Mouse (Mus musculus): ENCODE measurements around the gene Gm5426. TPM values are rescaled to one million over a fixed set of nuclear protein-coding genes. Genes with fewer than 3 reads are reported as not detected.

The Gm5426 gene
- polyA plus RNA-seq, 1 experiment from 2014 or later = not detected

DNA sequence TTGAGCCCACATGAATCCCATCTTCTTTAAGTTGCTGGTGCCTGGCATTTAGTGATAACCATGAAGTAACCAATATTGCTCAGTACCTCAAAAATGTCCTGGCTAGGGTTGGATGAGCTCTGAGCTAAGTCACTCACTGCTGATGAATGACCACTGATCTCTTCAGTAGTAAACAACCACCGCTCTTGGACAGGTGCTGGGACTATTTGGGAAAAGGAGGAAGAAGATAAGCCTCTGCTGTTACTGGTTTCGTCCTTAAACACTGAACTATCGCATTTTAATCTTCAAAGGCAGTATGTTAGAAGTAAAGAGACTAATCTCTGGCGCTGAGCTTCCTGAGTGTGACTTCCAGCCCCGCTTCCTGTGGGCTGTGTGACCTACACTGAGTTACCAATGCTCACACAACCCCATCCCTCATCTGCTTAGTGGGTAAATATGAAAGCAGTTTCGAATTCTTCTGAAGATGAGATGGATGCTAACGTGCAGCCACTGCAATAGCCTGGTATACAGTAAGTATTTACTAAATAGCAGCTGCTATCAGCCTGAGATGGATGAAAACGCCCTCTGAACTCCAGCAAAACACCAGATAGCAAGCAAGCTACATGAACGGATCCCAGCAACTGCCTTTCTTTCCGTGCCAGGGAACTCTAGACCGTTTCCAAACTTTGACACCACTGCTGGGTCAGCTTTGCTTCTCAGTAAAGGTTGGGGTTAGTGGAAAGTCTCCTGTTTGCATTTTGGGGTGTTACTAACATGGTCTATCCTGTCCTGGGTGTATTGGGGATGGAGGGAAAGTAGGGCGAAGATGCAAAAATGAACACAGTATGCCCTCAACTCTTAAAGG lies 44.4 kb downstream of the Gm5426 start:
- H3K4me2 ChIP-seq = no peak overlapping the region
- no peak overlapping the region for H3K27ac ChIP-seq (replicated peaks)
- no peaks in the 10 kb centered on the region for H3K27me3 ChIP-seq (replicated peaks)
- H3K36me3 ChIP-seq = no peaks in the 10 kb centered on the region
- no peak overlapping the region for H3K9ac ChIP-seq (replicated peaks)
- H3K4me1 ChIP-seq = no peaks in the 10 kb centered on the region
- 88% methylated on average over 12 of the region's 12 CpGs for WGBS
- H3K9me3 ChIP-seq (replicated peaks) = no peaks in the 10 kb centered on the region
- no peak overlapping the region for H3K4me3 ChIP-seq (replicated peaks)
- ATAC-seq (ENCODE audit: low FRiP score) = no peak

DNA sequence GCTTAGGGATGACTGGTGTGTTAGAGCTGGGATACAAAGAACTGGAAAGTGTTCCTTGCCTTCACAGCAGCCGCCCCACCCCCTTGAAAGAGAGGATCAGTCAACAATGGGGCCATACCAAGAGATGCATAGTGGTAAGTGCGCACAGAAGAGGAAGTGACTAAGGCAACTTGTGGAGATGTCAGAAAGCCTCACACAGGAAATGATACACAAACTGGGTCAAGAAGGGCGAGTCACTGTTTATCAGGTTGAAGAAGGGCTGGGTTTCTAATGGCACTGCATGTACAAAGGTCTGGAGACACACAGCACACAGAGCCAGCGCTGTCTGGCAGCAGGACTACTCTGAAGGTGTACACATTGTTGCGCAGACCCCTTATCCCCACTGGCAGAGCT lies 45.0 kb downstream of the Gm5426 start:
- no peak for ATAC-seq (ENCODE audit: low FRiP score)
- Histone ChIP-seq H3K27me3 (replicated peaks) (no peaks in the 10 kb centered on the region), H3K4me2 (no peak overlapping the region), H3K9me3 (replicated peaks) (no peaks in the 10 kb centered on the region), H3K36me3 (no peaks in the 10 kb centered on the region), H3K4me1 (no peaks in the 10 kb centered on the region), H3K9ac (replicated peaks) (no peak overlapping the region), H3K27ac (replicated peaks) (no peak overlapping the region), H3K4me3 (replicated peaks) (no peak overlapping the region)
- 85% methylated on average over 5 of the region's 5 CpGs for WGBS

GRCm38 (mm10) chr10:96181883-96182628 lies 45.7 kb downstream of the Gm5426 start:
- H3K27me3 ChIP-seq (replicated peaks) = no peaks in the 10 kb centered on the region
- 70% methylated on average over 6 of the region's 6 CpGs for WGBS
- H3K27ac ChIP-seq (replicated peaks) = no peak overlapping the region
- H3K4me2 ChIP-seq = no peak overlapping the region
- ATAC-seq (ENCODE audit: low FRiP score) = no peak
- no peaks in the 10 kb centered on the region for H3K9me3 ChIP-seq (replicated peaks)
- H3K4me3 ChIP-seq (replicated peaks) = no peak overlapping the region
- no peak overlapping the region for H3K9ac ChIP-seq (replicated peaks)
- H3K4me1 ChIP-seq = no peaks in the 10 kb centered on the region
- H3K36me3 ChIP-seq = no peaks in the 10 kb centered on the region

DNA sequence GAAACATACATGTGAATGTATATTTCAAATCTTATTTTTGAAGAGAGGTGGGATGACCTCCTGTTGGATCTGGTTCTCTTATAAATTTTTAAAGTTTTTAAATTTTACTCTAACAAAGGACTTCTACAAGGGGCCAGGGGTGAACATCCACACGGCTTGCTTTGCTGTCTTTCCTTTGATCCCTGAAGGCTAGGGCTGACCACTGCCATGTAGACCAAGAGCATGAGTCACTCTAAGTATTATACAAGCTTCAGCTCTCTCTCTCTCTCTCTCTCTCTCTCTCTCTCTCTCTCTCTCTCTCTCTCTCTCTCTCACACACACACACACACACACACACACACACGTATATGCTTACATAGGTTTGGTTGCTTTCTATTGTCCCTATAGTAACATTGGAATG lies 48.6 kb downstream of the Gm5426 start:
- H3K36me3 ChIP-seq = no peaks in the 10 kb centered on the region
- no peak overlapping the region for H3K4me2 ChIP-seq
- no peak for ATAC-seq (ENCODE audit: low FRiP score)
- H3K27me3 ChIP-seq (replicated peaks) = no peaks in the 10 kb centered on the region
- H3K4me1 ChIP-seq = no peaks in the 10 kb centered on the region
- no peak overlapping the region for H3K27ac ChIP-seq (replicated peaks)
- H3K9ac ChIP-seq (replicated peaks) = no peak overlapping the region
- no peaks in the 10 kb centered on the region for H3K9me3 ChIP-seq (replicated peaks)
- 92% methylated on average over 2 of the region's 2 CpGs for WGBS
- no peak overlapping the region for H3K4me3 ChIP-seq (replicated peaks)

DNA sequence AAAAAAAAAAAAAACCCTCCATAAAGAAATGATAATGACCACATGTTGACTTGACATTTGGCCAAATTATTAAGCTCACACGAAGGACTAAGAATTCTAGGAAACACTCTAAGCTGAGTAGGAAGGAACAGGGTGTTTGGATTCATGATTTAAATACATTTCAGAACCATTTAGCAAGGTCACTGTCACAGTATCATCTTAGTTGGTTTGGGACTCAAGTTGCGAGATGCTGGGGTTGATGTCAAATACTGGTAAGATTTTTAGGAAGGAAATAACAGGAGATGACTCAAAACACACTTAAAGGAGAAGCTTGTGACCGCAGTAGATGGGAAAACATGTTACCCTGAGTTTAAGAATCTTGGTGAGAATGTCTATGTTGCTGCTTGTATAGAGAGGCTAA lies 49.2 kb downstream of the Gm5426 start:
- Histone ChIP-seq H3K36me3 (no peaks in the 10 kb centered on the region), H3K27ac (replicated peaks) (no peak overlapping the region), H3K9ac (replicated peaks) (no peak overlapping the region), H3K4me1 (0 out of 2 replicates have a peak, but pooled peaks cover 3% of the 10 kb centered on the region), H3K4me2 (no peak overlapping the region), H3K27me3 (replicated peaks) (no peaks in the 10 kb centered on the region), H3K9me3 (replicated peaks) (no peaks in the 10 kb centered on the region), H3K4me3 (replicated peaks) (no peak overlapping the region)
- no peak for ATAC-seq (ENCODE audit: low FRiP score)
- 90% methylated on average over 3 of the region's 3 CpGs for WGBS

Small RNA genes within 50 kb of the gene (microRNA-seq; reads per million reads assigned to microRNA genes)
- gene Gm22913 = not detected

Other genes starting within 250 kb of the Gm5426 start
- 24.9 and 25.6 TPM in 2 replicates for gene Eea1, start 196.0 kb upstream of the Gm5426 start, polyA plus RNA-seq (2015; fragmentation: Nextera tagmentation; extraction: Ambion mirVana)